Mouse (Mus musculus): ENCODE data around the gene Morn5.

DNA sequence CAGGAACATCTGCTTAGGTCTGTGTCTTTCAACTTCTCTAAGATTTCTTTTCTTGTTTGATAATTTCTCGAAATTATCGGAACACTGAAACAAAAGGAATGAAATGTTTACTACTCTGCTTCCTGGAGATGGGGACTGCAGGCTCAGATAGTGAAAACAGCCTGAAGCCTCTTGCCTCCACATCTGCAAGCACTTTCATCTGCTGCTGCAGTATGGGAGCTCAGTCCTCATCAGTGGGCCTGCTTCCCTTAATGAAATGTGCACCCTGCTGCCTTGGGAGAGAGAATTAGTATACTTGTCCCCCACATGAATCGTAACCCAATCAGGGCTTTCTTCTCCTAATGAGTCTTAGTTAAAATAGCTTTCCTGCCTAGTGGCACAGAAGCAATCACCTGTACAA is 79.8 kb downstream of the Morn5 start:
- TF ChIP-seq CTCF (IDR thresholded peaks at IDR 0.05; ENCODE audit: low read depth), result no peak
- TF ChIP-seq EP300 (optimal IDR thresholded peaks at IDR 0.05), result no peak
